Mouse (Mus musculus): ENCODE measurements at regions not wholly inside any gene's neighbourhood (a gene's known extent, or its start where the extent isn't known, plus 50 kb on each side); places are given as distances from the start of the nearest gene placed in this dataset.

DNA sequence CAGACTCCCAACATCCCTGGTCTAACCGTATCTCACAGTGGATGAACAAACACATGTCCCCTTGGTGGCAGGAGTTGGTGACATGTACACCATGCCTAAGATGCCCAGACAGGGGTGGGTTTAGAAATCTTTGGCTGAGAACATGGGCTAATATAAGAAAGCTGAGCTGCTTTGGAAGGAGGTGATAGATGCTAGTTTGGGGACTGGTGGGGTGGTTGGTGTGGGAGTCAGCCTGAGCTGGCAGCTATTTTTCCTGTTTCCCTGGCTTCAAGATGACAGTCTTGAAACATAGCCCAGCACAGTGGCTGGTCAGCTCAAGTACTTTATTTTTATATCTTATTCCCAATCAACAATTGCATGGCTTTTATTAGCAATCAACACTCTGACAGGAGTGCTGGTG is 302.0 kb upstream of the Gjb5 start:
- DNase-seq (ENCODE audit: extremely low spot score in 1 of 2, low spot score in 2 of 2): no peak
- intact Hi-C loops (cut with DNase I): no loop called here

DNA sequence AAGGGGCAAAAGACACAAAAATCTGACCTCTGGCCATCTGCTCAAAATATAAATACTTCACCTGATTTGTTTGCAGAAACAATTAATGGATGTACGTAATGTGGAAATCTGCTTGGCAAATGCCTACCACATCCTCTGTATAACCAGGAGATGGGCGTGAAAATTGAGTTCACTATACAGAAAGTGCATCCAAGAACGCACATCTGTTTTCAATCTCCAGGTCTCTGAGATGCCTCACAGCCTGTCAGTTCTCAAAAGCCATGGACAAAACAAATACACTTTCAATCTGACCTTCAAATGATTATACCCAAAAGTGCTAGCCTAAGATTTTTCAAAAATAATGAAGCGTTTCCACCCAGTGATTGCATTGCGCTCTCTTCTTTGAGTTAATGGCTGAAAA is 293.6 kb upstream of the Gjb5 start:
- no peak for DNase-seq (ENCODE audit: extremely low spot score in 1 of 2, low spot score in 2 of 2)
- intact Hi-C loops (cut with DNase I): no loop called here

DNA sequence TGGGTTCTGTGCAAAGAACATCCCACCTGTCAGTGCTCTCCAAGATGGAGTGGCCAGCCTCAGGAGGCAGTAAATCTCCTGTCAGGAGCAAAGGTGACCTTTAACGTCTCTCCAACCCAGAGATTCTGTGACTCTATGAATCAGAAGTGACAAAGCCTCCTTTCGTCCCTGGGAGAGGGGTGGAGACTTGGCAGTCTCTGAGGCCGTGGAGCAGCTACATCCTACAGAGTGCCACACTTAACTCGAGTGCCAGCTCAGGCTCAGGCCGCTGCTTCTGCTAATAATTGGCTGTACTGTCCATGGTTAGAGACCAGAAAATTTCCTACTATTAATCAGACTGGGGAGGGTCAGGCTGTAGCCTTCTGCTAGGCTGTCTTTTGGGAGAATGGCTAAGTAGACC is 290.0 kb upstream of the Gjb5 start:
- no peak for DNase-seq (ENCODE audit: extremely low spot score in 1 of 2, low spot score in 2 of 2)
- intact Hi-C loops (cut with DNase I): no loop called here

DNA sequence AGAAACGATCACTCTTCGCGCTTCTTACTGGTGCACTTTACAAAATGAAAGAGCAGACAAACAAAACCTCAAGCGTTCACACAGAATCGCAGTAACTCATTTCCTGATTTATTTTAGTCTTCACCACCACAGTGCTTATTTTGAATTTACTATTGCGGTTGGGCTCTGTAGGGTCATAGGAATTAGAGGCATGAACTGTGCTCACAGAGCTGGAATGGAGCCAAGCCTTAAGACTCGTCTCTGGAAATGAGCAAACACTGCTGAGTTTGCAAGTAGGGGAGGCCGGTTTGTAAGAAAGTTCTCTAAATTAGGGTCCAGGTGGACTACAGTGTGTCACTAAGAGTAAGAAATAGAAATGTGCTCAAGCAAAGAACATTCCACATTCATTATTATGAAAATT is 289.2 kb upstream of the Gjb5 start:
- intact Hi-C loops (cut with DNase I): no loop called here
- no peak for DNase-seq (ENCODE audit: extremely low spot score in 1 of 2, low spot score in 2 of 2)

DNA sequence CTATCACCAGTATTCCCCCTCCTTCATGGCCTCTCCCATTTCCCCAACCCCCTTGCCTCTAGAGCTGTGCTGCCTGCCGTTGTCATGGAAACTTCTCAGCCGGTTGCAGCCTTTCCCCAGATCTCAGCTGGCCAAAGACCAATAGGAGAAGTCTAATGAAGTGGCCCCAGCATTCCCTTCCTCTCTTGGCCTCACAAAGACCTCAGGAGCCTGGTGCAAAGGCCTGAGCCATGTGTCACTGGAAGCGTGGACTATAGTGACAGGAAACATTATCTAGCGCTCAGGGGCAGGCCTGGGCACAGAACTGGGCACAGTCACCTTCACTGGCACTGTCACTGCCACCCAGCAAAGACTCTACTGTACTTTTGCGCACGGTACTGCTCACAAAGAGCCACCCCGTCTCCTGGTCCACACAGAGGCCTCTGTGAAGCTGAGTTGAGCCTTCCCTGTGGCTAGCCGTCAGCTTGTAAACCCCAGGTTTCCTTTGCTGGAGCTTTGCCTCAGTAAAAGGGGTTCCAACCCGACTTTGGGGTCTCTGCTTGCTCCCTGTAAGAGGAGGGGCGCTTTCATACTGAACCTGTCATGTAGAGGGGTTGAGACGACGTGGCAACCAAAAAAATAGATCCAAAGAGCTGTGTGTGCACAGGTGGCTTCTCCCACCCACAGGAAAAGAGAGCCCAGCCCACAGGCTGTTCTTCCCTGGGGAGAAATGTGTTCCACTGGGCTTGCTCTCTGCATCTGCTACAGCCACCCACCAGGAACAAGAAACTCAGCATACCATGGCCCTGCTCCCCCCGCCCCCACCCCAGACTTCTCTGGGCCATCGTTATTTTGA is 282.5 kb upstream of the Gjb5 start:
- DNase-seq (ENCODE audit: extremely low spot score in 1 of 2, low spot score in 2 of 2): peak; percentile 64 to 73
- intact Hi-C loops (cut with DNase I): no loop called here

DNA sequence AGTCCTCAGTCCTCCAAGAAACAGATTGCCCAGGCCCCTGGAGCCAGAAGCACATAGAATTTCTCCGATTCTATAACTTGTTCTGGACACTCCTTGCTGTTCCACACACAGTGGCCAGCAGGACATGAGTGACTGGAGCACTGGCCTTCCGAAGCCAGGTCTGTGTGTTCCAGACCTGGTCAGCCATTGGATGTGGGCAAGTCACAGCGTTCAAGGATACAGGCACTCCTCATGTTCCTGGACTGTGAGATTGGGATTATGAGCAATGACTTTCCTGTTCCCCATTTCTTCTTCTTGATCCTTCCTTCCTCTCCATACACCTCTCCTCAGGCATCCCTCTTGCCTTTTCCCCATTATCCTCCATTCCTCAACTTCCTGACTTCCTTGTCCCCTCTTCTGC is 281.8 kb upstream of the Gjb5 start:
- intact Hi-C loops (cut with DNase I): no loop called here
- DNase-seq (ENCODE audit: extremely low spot score in 1 of 2, low spot score in 2 of 2): no peak

DNA sequence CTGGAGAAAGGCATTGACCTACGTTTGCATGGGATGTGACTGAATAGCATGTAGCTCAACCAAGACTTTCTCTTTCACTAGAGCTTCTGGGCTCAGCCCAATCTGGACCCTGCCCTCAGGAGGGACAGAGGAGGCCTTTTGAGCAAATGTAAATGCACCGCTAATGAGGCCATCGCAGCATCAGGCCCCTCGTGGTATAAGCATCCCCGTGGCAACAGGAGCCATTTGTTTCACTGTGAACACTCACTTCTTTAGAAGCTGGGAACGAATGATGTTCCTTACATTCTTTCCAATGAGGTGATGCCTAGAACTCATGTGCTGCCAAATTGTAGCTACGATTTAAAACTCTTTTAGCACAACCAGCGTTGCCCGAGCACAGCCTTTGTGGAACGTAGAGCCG is 279.0 kb upstream of the Gjb5 start:
- intact Hi-C loops (cut with DNase I): no loop called here
- DNase-seq (ENCODE audit: extremely low spot score in 1 of 2, low spot score in 2 of 2): no peak

DNA sequence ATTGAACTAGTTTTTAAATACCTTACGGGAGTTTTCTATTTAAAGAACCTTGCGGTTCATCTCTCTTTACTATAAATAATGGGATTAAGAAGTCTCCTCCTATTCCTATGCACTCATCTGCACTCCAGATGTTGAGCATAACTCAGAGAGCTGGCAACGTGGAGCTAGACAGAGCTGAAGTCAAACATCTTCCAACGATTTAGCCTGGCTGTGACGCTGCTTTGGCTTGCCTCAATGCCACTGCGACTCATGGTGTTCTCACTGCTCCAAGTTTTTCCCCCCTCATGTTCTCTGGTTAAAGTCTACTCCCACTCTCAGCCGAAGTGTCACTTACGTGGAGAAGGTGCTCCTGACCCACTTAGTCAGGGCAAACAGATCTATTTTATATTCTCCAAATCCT is 277.3 kb upstream of the Gjb5 start:
- no peak for DNase-seq (ENCODE audit: extremely low spot score in 1 of 2, low spot score in 2 of 2)
- intact Hi-C loops (cut with DNase I): no loop called here

DNA sequence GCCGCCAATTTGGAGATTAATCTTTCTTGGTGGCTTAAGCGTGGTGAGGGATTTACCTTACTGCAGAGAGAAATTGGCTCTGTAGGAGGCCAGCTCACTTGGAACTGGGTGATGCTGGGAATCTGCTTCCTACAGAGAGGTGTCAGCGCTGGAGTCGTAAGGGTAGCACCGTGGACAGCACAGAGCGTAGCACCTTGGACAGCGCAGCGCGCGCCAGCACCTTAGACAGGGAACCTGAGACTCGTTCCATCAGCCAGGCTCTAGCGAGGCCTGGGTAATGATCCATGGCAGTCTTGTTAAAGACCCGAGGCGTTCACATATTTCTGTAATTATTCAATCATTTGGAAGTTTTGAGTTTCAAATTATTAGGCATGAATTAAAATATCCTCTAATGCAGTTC is 261.9 kb upstream of the Gjb5 start:
- intact Hi-C loops (cut with DNase I): no loop called here
- no peak for DNase-seq (ENCODE audit: extremely low spot score in 1 of 2, low spot score in 2 of 2)

DNA sequence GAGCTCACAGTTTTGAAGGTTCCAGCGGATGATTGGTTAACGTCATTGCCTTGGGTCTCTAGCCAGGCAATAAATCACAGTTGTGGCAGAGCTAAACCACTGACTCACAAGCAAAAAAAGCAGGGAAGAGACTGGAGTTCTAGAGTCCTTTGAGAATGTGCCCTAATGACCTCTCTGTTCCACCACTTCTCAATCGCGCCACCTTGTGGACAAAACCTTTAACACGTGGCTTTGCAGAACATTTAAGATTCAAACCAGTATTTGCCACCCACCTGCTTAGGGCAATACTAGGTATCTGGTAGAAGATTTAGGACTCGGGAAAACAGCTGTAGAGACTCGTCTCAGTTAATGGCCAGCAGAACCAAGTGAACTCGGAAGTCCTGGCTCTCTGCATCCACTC is 254.8 kb upstream of the Gjb5 start:
- intact Hi-C loops (cut with DNase I): no loop called here
- DNase-seq (ENCODE audit: extremely low spot score in 1 of 2, low spot score in 2 of 2): no peak

DNA sequence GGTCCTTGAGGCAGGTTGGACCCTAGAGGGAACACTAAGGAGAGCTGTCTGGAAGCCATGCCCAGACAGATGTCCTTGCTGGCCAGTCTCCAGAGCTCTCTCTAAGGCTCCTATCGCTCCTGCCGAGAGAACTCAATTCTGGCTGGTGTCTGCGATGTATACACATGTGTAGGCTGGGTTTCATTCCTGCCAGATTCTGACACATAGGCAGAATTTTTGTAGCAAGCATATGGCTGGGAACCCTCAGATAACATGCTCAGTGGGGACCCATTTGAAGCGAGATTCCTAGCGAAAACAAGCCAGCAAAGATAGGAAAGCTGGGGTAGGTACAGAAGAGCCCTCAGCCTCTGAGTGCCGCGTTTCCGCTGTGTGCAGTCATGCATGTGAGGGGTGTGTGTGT is 242.9 kb upstream of the Gjb5 start:
- peak; percentile 54 to 73 for DNase-seq (ENCODE audit: extremely low spot score in 1 of 2, low spot score in 2 of 2)
- intact Hi-C loops (cut with DNase I): no loop called here

DNA sequence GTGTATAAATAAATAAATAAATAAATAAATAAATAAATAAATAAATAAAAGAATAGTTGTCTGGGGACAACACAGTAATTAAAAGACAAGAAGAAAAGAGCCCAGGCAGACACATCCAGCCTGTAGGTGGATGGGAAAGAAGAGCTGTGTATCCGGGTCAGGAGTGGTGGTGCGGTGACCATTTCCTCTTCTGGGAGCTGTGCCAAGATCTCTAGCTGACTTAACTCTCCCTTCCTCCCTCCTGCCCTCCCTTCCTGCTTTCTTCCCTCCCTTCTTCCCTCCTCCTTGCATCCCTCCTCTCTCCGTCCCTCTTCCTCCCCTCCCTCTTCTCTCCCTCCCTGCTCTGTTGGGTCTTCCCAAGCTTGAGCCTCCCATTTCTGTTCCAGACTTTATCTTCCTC is 240.6 kb upstream of the Gjb5 start:
- intact Hi-C loops (cut with DNase I): no loop called here
- no peak for DNase-seq (ENCODE audit: extremely low spot score in 1 of 2, low spot score in 2 of 2)

DNA sequence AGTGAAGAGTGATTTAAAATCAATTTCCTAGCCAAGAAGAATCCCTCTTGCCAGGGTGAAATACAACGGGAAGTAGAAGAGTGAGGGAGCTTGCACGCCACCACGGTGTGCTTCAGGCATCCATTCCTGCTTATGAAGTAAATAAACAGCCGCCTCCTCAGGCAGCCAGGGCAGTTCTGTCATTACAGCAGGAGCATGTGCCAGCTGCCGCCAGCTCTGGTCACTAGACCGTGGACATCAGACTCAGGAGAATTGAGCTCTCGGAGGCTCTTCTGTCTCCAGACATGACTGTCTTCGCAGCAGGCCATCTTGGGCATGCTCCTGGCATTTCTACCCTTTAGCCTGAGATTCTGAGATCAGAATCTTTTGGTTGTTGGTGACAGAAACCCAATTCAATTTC is 236.1 kb upstream of the Gjb5 start:
- intact Hi-C loops (cut with DNase I): no loop called here
- no peak for DNase-seq (ENCODE audit: extremely low spot score in 1 of 2, low spot score in 2 of 2)

DNA sequence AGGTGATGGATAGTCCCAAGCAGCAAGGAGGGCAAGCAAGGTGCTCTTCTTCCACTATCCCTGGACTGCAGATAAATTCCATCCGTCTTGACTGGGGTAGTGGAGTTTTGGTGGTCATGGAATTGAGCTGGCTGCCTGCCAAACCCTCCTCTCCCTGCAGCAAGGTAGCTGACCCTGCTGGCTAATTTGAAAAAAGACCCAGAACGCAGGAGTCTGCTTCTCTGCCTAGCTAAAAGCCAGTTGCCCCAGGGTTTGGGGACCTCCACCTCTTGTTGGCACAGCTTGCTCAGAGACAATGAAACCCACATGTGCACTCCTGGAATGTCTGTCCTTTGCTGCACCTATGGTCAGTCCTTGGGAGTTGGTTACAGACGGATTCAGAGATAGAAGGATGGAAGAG is 233.6 kb upstream of the Gjb5 start:
- DNase-seq (ENCODE audit: extremely low spot score in 1 of 2, low spot score in 2 of 2): no peak
- intact Hi-C loops (cut with DNase I): no loop called here

DNA sequence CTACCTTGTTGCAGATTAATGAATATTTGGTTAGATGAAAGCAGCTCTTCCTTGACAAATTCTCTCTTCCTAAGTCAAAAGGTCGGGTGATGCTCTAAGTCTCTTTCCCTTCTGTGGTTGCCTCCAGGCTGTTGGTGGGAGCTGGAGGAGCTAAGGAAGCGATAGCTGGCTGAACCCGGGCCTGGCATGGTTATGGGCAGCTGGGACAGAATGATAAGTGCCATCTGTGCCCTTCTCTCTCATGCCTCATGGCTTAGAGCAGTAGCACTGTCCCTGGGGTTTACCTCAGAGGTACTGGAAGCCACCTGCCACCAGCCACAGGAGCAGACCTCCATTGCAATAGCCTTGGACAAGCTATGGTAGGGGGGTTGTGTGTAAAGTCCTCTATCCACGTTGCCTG is 228.8 kb upstream of the Gjb5 start:
- no peak for DNase-seq (ENCODE audit: extremely low spot score in 1 of 2, low spot score in 2 of 2)
- intact Hi-C loops (cut with DNase I): no loop called here

DNA sequence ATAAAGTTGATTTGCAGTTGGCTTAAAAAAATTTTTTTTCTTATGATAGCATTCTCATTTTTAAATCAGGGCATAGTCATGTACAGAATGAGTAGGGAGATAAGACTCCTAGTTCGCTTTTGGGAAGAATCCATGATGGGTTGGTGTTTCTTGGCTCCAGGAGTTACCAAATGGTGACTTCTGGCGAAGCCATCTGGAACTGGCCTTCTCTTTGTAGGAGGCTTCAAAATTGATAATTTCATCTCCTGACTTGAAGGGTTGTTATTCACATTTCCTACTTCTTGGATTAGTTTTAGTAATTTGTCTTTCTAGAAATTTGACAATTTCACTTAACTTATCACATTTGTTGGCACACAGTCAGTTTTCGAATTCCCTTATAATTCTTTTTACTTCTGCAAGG is 218.5 kb upstream of the Gjb5 start:
- intact Hi-C loops (cut with DNase I): no loop called here
- DNase-seq (ENCODE audit: extremely low spot score in 1 of 2, low spot score in 2 of 2): no peak

DNA sequence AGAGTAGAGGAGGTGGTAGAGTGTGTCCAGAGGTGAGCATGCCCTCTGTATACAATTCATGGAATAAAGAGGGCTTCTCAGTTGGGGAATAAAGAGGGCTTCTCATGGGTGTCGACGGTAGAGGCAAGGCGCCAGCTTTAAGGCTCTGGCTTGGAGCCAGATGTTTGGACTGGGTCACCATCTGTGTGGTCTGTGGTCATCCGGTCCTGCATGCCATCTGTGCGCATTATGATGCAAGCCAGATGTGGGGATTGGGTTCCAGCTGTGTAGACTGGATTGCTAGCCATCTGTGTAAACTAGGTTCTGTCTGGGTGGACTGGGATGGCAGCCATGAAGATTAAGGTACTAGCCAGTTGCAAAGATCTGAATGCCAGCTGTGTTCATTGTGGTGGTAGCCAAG is 204.6 kb upstream of the Gjb5 start:
- no peak for DNase-seq (ENCODE audit: extremely low spot score in 1 of 2, low spot score in 2 of 2)
- intact Hi-C loops (cut with DNase I): no loop called here

DNA sequence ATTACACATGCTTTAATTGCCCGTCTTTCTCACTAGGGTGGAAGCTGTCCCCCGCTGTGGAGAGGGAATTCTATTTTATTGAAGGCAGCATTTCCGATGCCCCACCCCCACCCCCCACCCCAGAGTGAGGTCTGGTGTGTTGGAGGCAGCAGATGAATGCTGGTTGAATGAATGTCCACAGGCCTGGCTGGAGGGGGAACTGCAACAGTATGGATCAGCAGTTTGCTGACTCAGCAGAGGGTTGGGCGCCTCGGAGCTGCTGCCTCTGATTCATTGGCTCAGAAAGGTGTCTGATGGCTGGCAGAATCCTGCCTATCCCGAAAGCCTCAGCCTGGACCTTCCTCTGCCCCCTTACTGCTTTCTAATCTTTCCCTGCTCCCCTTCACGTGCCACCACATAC is 200.6 kb upstream of the Gjb5 start:
- intact Hi-C loops (cut with DNase I): no loop called here
- DNase-seq (ENCODE audit: extremely low spot score in 1 of 2, low spot score in 2 of 2): no peak

DNA sequence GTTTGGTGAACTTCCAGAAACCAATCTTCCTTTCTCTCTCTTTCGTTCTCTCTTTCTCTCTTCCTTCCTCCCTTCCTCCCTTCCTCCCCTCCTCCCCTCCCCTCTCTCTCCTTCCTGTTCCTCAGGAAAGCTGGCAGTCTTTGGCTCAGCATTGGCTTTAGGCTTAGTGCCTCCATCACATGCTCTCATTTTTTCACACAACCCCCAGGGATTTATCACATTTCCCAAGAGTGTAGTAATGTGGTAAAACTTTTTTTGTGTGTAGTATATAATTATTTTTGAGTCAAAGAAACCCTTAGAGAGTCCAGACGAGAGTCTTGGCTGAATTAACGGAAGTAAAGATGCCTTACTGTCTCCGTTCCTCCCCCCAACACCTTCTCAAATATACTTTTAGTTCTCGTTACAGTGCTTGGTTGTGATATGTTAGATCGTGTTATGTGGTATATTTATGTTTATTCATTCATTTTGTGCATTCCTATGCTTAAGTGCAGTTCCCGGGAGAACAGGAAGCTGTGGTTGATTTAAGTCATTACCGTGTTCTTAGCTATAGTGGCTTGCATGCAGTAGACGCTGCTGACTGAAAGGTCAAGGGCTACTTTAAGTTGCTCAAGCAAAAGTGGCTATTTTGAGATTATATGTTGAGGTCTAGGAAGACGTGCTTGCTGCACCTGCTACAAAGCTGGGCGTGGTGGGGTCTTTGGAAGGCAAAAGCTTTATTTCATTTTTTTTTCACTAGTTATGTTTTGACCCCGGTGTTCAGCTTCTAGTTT is 194.7 kb upstream of the Gjb5 start:
- intact Hi-C loops (cut with DNase I): no loop called here
- DNase-seq (ENCODE audit: extremely low spot score in 1 of 2, low spot score in 2 of 2): no peak

DNA sequence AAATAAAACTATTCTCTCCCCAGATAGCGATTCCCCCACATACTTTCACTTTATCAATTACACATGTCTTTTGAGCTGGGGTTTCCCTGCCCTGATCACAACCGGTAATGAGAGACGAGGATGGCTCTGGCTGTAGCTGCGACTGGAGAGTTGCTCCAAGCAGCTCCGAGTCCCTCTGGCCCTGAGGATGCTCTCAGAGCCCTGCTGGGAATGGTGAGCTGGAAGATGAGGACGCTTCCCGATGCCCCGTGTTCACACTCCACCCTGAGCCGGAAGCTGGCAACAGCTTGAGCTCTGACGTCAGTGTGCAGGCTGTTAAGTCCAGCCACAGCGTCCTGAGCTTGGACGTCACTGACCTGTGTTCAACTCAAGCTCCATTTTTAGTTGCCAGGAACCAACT is 191.6 kb upstream of the Gjb5 start:
- intact Hi-C loops (cut with DNase I): no loop called here
- DNase-seq (ENCODE audit: extremely low spot score in 1 of 2, low spot score in 2 of 2): peak in 1 of 2 experiments; percentile 35

DNA sequence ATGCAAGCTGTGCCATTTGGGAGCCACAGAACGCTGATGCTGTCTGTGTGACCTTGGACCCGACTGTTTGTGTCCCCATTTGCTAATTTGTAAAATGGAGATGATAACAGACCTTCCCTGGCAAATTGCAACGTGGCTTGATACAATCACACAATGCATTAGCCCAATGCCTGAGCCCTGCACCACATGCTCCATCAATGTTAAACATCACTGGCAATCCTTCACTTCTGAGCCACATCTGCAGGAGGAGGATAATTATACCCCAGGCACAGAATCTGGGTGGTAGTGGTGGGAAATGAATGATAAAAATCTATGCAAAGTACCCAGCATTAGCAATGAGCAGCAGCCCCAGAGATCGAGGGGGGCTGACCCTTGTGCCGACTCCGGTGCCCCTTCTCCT is 191.0 kb upstream of the Gjb5 start:
- no peak for DNase-seq (ENCODE audit: extremely low spot score in 1 of 2, low spot score in 2 of 2)
- intact Hi-C loops (cut with DNase I): no loop called here
